Mouse (Mus musculus) brain, embryonic 14.5 days (tissue): ENCODE results near the gene Capn5. TPM values are rescaled to one million over a fixed set of nuclear protein-coding genes. Genes with fewer than 3 reads are reported as not detected.
A peak's percentile ranks its signal among the peaks of the same experiment; 100 is the strongest.
"Not testable (repeated sequence)": the region's sequence is repeated elsewhere in the genome, so short reads cannot be mapped to it uniquely, and the experiment has no call there.

ENCODE experiments used
- DNase-seq: peaks from one replicate; pipeline ENCODE4 v3.0.0-alpha.2; 2011; ENCODE audit warnings: low read depth
- CTCF ChIP-seq: fragments of 200-500 bp; IDR thresholded peaks from 2 replicates; pipeline ENCODE4 v1.5.1; 2012; ENCODE audit warnings: inconsistent platforms, mild to moderate bottlenecking, moderate library complexity, borderline replicate concordance; ENCODE audit not compliant: insufficient read depth, insufficient read length; ENCODE audit errors: extremely low read depth
- POLR2A ChIP-seq: fragments of 200-500 bp; IDR thresholded peaks from 2 replicates; pipeline ENCODE4 v1.6.1; 2012; ENCODE audit warnings: mild to moderate bottlenecking, inconsistent platforms, borderline replicate concordance; ENCODE audit not compliant: poor library complexity, insufficient read depth, insufficient read length, severe bottlenecking; ENCODE audit errors: extremely low read depth
- polyA plus RNA-seq: library from polyadenylated mRNA; depleted of rRNA; stranded (reverse); fragments of >200 nt; gene quantifications from 2 replicates; pipeline ENCODE4 v1.2.3, GENCODE M21; 2012

Gene Capn5
- polyA plus RNA-seq, 1 experiment, result 25.7 TPM

DNA sequence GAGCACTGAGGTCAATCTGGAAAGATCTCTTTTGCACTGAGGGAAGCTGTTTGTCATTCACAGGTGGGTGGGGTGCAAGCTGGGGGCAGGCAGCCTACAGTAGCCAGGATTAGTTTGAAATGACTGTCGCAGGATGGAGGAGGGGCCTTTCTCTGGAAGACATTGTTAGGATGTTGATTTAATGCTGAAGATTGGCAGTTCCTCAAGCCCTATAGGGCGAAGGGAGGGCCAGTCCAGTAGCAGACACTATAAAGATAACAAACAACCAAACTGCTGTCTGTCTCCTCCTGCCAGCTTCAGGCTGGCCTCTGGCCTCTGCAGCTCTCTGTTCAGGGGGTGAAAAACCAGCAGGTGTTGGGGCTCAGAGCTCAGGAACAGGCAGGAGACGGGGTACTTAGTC is 11.7 kb upstream of the Capn5 start:
- TF ChIP-seq CTCF (no peak), POLR2A (no peak)
- DNase-seq, result no peak

DNA sequence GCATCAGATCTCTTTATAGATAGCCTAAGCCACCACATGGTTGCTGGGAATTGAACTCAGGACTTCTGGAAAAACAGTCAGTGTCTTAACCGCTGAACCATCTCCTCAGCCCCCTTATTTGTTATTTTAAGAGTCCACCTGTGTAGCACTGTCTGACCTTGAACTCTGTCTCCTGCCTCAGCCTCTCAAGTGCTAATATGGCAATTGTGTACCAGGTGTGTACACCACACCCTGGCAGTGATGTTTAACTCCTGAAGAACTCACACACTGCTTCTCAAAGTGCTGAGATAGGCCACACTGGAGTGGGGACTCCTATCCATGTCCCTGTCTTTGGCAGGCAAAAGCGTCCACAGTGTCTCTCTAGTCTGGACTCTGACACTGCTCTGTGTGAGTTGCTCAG is 10.6 kb upstream of the Capn5 start:
- no peak for DNase-seq
- TF ChIP-seq POLR2A (no peak), CTCF (no peak)

DNA sequence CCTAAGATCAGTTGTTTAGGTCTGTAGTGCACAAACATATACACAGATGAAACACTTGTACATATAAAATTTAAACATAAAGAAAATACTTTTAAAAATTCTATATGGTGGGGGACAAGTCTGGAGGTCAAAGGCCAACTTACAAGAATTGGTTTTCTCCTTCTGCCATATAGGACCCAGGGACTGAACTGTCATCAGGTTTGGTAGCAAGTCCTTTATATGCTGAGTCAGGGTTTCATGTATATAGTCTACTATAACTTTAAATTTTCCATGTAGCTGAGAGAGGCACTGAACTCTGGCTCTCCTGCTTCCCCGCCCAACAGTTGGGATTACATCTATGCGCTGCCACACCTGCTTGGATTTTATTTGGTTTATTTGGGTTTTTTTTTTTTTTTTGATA is 10.2 kb upstream of the Capn5 start:
- no peak for TF ChIP-seq POLR2A
- no peak for TF ChIP-seq CTCF
- DNase-seq, result no peak

DNA sequence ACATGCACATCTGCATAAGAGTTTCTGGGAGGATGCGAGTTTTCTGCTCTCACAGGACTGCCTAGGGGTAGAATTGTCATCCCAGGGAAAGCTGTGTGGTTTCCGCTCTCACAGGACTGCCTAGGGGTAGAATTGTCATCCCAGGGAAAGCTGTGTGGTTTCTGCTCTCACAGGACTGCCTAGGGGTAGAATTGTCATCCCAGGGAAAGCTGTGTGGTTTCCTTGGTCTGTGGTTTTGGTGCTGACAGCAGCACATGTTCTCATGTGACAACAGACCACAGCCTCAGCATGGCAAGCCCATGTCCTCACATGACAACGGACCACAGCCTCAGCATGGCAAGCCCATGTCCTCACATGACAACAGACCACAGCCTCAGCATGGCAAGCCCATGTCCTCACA is 9.3 kb upstream of the Capn5 start:
- DNase-seq, result not testable (repeated sequence)

- no peak for TF ChIP-seq POLR2A
- no peak for TF ChIP-seq CTCF
- DNase-seq, result peak; percentile 96
Measured at GRCm38 (mm10) chr7:98186637-98187036, 8.6 kb upstream of the Capn5 start.

DNA sequence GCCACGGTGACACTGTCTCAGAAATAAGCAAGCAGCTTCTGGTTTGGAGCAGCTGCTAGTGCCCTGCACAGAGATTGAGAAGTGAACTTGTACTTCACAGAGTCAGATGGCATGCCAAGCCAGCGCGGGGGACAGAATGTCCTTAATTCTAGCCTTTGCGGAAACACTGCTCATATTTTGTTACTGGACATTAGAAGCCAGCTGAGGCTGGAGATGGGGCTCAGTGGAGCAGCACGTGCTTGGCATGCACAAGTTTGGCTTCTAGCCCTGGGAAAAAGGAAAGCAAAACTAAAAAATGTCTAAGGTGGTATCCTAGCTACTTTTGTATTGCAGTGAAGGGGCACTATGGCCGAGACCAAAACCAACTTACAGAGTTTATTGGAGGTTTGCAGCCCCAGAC is 7.3 kb upstream of the Capn5 start:
- DNase-seq, result peak; percentile 72
- TF ChIP-seq POLR2A (no peak), CTCF (no peak)

DNA sequence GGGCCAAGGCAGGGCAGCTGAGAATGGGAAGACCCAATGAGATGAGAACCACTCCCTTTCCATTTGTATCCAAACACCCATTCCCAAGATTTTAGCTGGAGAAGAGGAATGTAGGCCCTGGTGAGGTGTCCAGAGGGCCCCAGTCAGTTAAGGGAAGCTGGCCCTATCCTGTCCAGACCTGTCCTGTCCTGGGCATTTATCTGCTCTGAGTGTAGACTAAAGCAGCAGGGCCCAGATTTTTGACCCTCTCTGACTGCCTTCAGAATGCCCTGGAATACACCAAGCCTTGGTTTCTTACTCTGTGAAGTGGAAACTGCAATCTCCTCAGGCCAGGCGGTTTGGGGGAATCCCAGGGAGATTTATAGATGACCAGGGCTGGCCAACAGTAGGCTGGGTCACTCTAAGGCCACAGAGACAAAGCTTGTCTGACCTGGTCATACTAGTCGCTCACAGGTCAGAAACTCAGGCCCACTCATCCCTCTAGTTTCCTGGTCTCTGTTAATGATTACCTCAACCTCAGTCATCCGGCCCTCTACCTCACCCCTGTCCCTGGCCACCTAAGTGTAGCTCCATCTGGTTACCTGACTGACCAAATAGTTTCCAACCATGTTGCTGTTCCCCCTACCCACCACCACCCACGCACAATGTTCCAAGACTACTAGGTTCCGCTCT is 622 bp upstream of the Capn5 start:
- no peak for DNase-seq
- no peak for TF ChIP-seq CTCF
- TF ChIP-seq POLR2A, result no peak

DNA sequence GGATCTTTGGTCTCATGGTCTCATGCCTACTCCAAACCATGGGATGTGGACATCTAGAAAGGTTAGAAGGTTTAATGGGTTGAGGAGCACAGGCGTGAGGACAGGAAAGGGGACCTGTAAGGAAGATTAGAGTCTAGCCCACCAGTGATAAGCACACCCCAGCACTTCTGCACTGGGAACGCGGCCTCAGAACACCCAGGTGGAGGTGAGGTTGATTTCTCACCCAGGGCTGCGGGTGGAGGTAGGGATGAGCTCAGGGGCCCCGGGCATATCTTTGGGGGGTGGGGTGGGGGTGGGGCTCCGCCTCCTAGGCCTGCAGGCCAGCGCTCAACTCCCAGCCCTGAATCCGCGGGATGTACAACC is 527 bp downstream of the Capn5 start:
- DNase-seq, result no peak
- TF ChIP-seq CTCF (no peak), POLR2A (no peak)

DNA sequence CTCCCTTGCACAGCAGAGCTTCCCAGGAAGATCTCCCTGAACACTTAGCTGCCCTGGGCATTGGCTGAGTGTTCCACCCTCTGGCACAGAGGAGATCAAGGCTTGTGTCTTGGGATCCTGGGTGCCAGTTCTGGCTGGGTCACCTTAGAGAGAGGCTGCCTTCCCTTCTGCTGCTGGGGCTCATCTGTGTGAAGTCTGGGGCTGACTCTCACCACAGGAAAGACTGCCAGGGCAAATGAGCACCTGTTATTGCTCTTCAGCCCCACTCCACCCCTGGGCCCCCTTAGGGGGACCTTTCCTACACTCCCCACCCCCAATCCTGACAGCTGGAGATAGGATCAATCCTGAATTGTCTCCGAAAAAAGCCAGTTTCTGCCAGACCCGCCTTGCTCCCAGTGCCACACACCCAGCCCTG is 996 bp downstream of the Capn5 start:
- no peak for DNase-seq
- TF ChIP-seq POLR2A, result no peak
- TF ChIP-seq CTCF, result no peak

DNA sequence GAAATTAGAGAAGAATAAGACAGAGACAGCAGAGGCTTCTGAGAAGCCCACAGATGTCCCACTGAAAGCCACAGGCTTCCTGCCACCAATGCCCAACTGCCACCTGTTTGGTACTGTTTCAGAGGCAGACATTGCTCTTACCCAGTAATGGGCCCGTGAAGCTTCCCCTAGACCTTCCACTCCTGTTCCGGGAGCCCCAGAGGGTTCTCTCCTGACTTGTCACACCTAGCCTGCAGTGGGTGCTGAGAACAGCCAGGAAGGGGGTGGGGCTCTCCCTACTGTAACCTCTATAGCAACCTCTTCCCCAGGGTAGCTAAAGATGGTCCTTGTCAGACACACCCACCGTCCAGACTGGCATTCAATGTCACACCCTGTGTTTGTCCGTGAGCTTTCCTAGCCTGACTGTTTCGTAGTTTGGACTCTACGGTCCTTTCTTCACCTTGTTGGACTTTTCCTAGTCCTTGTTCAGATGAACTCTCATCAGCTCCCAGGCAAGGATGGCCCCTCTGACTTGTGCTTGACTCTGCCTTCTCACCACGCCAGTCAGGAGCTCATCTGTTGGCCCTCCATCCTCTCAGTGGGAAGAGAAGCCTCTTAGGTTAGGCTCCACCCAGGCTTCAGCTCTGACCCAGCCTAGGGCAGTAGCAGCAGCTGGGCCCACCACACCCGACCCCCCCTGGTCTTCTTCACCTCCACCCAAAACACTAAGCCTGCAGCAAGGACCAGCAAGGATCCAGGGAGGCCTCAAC is 1.6 kb downstream of the Capn5 start:
- TF ChIP-seq POLR2A, result no peak
- TF ChIP-seq CTCF, result no peak
- no peak for DNase-seq

DNA sequence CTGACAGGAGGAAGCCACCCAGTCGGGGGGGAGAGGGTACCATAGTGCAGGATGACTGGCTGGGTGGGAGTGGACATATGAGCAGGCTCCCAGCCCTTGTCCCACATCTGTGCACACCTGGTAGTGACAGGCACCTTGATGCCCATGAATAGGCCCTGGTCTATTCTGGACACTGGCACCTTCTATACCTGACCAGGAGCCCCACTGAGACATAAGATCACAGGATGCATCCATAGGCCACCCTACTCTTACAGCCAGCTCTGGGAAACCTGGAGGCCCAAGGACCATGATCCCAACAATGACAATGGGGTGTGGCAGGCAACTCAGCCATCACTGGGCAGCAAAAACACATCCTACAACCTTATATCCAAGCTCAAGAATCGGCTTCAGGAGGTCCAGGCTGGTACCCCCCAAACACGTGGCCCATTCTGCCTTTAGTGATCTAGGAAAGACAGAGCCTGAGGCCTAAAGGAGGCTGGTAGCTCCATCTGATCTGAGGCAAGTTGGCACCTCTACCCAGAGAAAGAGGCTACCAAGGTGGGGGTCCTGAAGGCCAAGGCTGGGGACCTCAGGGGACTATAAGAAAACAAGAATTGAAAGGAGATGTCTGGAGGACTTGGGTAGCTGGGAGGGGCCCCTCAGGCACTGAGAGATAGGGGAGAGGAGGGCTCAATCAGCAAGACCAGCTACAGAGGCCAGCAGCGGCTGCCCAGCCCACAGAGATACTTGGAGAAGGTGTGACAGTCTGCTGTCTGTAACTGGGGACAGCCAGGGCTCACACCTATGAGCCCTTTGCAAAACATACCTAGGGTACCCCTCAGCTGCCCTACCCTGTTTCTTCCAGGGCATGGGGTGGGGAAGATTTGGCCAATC is 3.0 kb downstream of the Capn5 start:
- DNase-seq, result no peak
- TF ChIP-seq POLR2A (no peak), CTCF (no peak)
